Mouse (Mus musculus) hindbrain, embryonic 14.5 days (tissue): ENCODE measurements at regions not wholly inside any gene's neighbourhood (a gene's known extent, or its start where the extent isn't known, plus 50 kb on each side); places are given as distances from the start of the nearest gene placed in this dataset.

Source experiments
- ATAC-seq: fragments of 200-750 bp; cut with Nextera tagmentation; 2 replicates; pipeline ENCODE4 v1.8.0; 2017; ENCODE audit warnings: moderate number of reproducible peaks, mild to moderate bottlenecking, moderate TSS enrichment, moderate library complexity; ENCODE audit not compliant: low FRiP score
- DNase-seq: peaks from one replicate; pipeline ENCODE4 v3.0.0-alpha.2; 2015; ENCODE audit warnings: low spot score
- H3K27ac ChIP-seq: fragments of 300-500 bp; sonication (generic); 2 replicates; pipeline ENCODE4 v1.5.1; 2014; ENCODE audit warnings: mild to moderate bottlenecking, moderate library complexity
- H3K27me3 ChIP-seq: fragments of 300-500 bp; sonication (generic); 2 replicates; pipeline ENCODE4 v1.6.1; 2014; ENCODE audit warnings: mild to moderate bottlenecking, low read length, mixed read lengths; ENCODE audit not compliant: control insufficient read depth, insufficient read depth
- H3K36me3 ChIP-seq: fragments of 300-500 bp; sonication (generic); replicated peaks from 2 replicates; pipeline ENCODE4 v1.6.1; 2014; ENCODE audit not compliant: control insufficient read depth, insufficient read depth
- H3K4me1 ChIP-seq: fragments of 300-500 bp; sonication (generic); replicated peaks from 2 replicates; pipeline ENCODE4 v1.6.1; 2014; ENCODE audit warnings: antibody characterized with exemption, low read length, mixed read lengths; ENCODE audit not compliant: control insufficient read depth, insufficient read depth
- H3K4me2 ChIP-seq: fragments of 300-500 bp; sonication (generic); replicated peaks from 2 replicates; pipeline ENCODE4 v1.6.1; 2014; ENCODE audit warnings: mild to moderate bottlenecking, moderate library complexity
- H3K4me3 ChIP-seq: fragments of 300-500 bp; sonication (generic); replicated peaks from 2 replicates; pipeline ENCODE4 v1.5.1; 2014; ENCODE audit warnings: mild to moderate bottlenecking, low read length
- H3K9ac ChIP-seq: fragments of 300-500 bp; sonication (generic); 2 replicates; pipeline ENCODE4 v1.6.1; 2014
- H3K9me3 ChIP-seq: fragments of 300-500 bp; sonication (generic); 2 replicates; pipeline ENCODE4 v1.6.1; 2016; ENCODE audit warnings: low read length; ENCODE audit not compliant: control insufficient read depth
- WGBS: fragments of 180-500 bp; shearing (Covaris S2); extraction: QIAGEN DNeasy Blood & Tissue Kit; methylation state at CpG from one replicate; pipeline ENCODE4 v1.1.7; 2014; 5-methylcytosine and 5-hydroxymethylcytosine counted together

- WGBS = 38% methylated on average over 2 of the region's 2 CpGs
- no peak for DNase-seq
- H3K27me3 ChIP-seq = no peaks in the 10 kb centered on the region
- H3K9me3 ChIP-seq = no peaks in the 10 kb centered on the region
- no peaks in the 10 kb centered on the region for H3K4me1 ChIP-seq
- no peak overlapping the region for H3K4me2 ChIP-seq
- H3K27ac ChIP-seq = no peak overlapping the region
- H3K9ac ChIP-seq = no peak overlapping the region
- no peak for ATAC-seq
- no peak overlapping the region for H3K4me3 ChIP-seq
- no peaks in the 10 kb centered on the region for H3K36me3 ChIP-seq
Observed at GRCm38 (mm10) chr15:62314449-62314848, 1391.6 kb upstream of the A1bg start.

GRCm38 (mm10) chr15:62302233-62302632, 1379.4 kb upstream of the A1bg start:
- WGBS = 91% methylated on average over 3 of the region's 3 CpGs
- H3K4me1 ChIP-seq = no peaks in the 10 kb centered on the region
- no peaks in the 10 kb centered on the region for H3K36me3 ChIP-seq
- H3K9ac ChIP-seq = no peak overlapping the region
- no peak overlapping the region for H3K27ac ChIP-seq
- DNase-seq = no peak
- no peak overlapping the region for H3K4me3 ChIP-seq
- no peak overlapping the region for H3K4me2 ChIP-seq
- ATAC-seq = no peak
- no peaks in the 10 kb centered on the region for H3K9me3 ChIP-seq
- H3K27me3 ChIP-seq = no peaks in the 10 kb centered on the region

DNA sequence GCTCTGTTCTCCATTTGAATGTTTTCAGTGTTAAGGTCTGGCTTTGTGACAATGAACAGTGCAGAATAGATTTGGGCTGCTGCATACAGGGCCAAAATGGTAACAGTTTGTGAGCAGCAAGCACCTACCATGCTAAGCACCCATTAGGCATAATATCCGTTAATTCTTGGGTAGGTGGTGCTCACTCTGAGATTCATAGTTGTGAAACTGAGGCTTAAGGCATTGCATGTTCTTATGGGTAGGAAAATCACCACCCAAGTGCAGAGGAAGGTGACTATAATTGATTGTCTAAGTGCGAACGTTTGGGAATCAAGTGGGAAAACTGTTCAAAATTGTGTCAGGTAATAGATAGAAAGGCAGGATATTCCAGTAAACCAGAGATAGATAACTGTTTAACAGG, 1378.8 kb upstream of the A1bg start:
- no peak for ATAC-seq
- Histone ChIP-seq H3K9me3 (no peaks in the 10 kb centered on the region), H3K4me1 (no peaks in the 10 kb centered on the region), H3K36me3 (no peaks in the 10 kb centered on the region), H3K27me3 (no peaks in the 10 kb centered on the region), H3K4me3 (no peak overlapping the region), H3K27ac (no peak overlapping the region), H3K9ac (no peak overlapping the region), H3K4me2 (no peak overlapping the region)
- WGBS = 90% methylated on average over 3 of the region's 3 CpGs
- no peak for DNase-seq

DNA sequence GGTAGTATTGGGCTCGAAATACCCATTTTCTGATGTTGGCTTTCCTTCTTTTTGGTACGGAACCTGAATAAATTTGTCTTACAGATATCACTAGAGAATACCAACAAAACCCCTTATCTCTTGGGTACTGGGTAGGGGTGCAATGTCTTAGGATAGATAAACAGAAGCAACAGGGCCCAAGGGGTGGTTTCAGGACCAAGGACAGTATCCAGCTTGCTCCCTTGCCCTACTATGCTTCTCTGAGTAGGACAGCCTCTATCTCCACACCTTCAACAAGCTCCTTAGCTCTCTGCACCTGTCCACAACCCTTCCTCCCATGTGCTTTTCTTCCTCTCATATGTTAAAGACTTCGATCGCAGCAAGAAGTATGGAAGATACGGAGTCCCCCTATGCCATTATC, 1374.3 kb upstream of the A1bg start:
- Histone ChIP-seq H3K27ac (no peak overlapping the region), H3K36me3 (no peaks in the 10 kb centered on the region), H3K4me3 (no peak overlapping the region), H3K4me2 (no peak overlapping the region), H3K9me3 (no peaks in the 10 kb centered on the region), H3K27me3 (no peaks in the 10 kb centered on the region), H3K9ac (no peak overlapping the region), H3K4me1 (0 out of 2 replicates have a peak, but pooled peaks cover 7% of the 10 kb centered on the region)
- WGBS = 88% methylated on average over 5 of the region's 5 CpGs
- DNase-seq = no peak
- no peak for ATAC-seq

- Histone ChIP-seq H3K4me3 (no peak overlapping the region), H3K27ac (no peak overlapping the region), H3K4me2 (no peak overlapping the region), H3K36me3 (no peaks in the 10 kb centered on the region), H3K9ac (no peak overlapping the region), H3K4me1 (0 out of 2 replicates have a peak, but pooled peaks cover 7% of the 10 kb centered on the region), H3K9me3 (no peaks in the 10 kb centered on the region), H3K27me3 (no peaks in the 10 kb centered on the region)
- DNase-seq (no peak), ATAC-seq (no peak)
- 36% methylated on average over 8 of the region's 8 CpGs for WGBS
Observed at GRCm38 (mm10) chr15:62295233-62295927, 1372.6 kb upstream of the A1bg start.

DNA sequence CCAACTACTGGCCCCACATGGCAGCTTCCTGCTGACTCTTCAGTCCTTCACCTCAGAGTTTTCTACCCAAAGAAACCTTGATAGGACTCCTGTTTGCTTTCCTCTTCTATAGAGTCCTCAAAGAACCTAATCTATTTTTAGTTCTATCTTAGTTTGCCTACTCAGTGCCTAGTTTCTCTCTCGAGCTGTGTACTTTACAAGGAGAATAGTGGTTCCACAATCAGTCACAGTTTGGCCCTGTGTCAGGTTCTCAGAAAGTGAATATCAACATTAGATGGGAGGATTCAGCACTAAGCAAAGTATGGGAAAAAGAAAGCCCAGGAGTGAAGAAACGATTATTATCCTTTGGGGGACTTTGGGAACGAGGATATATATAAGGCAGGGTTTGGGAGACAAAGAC, 1372.0 kb upstream of the A1bg start:
- Histone ChIP-seq H3K9me3 (no peaks in the 10 kb centered on the region), H3K4me1 (0 out of 2 replicates have a peak, but pooled peaks cover 7% of the 10 kb centered on the region), H3K36me3 (no peaks in the 10 kb centered on the region), H3K27ac (no peak overlapping the region), H3K9ac (no peak overlapping the region), H3K27me3 (no peaks in the 10 kb centered on the region), H3K4me3 (no peak overlapping the region), H3K4me2 (no peak overlapping the region)
- WGBS = 53% methylated on average over 3 of the region's 3 CpGs
- ATAC-seq (no peak), DNase-seq (no peak)

GRCm38 (mm10) chr15:62292876-62293275, 1370.1 kb upstream of the A1bg start:
- no peaks in the 10 kb centered on the region for H3K9me3 ChIP-seq
- H3K4me2 ChIP-seq = no peak overlapping the region
- no peak overlapping the region for H3K4me3 ChIP-seq
- no peaks in the 10 kb centered on the region for H3K27me3 ChIP-seq
- DNase-seq (no peak), ATAC-seq (no peak)
- no peak overlapping the region for H3K27ac ChIP-seq
- 92% methylated on average over 3 of the region's 3 CpGs for WGBS
- H3K4me1 ChIP-seq = 0 out of 2 replicates have a peak, but pooled peaks cover 7% of the 10 kb centered on the region
- H3K36me3 ChIP-seq = no peaks in the 10 kb centered on the region
- H3K9ac ChIP-seq = no peak overlapping the region

DNA sequence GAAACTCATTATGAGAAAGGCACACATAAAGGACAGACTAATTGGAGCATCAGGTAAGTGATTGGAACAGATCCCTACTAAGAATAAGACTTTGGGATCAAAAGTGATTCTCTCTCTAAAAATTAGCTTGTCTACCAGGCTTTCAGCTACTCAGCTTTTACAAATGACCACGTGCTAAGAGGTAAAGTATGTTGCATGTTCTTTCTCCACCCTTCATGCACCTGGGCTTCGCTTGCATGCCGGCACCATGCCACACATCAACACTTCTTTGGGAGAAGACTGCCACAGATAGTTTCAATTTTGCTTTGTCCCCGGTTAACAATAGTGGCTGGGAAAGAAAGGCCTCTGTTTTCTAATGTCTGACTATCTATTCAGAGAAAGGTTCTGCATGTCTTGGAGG, 1367.9 kb upstream of the A1bg start:
- Histone ChIP-seq H3K27me3 (no peaks in the 10 kb centered on the region), H3K4me1 (0 out of 2 replicates have a peak, but pooled peaks cover 7% of the 10 kb centered on the region), H3K9me3 (no peaks in the 10 kb centered on the region), H3K4me3 (no peak overlapping the region), H3K36me3 (no peaks in the 10 kb centered on the region), H3K4me2 (no peak overlapping the region), H3K27ac (no peak overlapping the region), H3K9ac (no peak overlapping the region)
- no peak for ATAC-seq
- WGBS = 87% methylated on average over 4 of the region's 4 CpGs
- no peak for DNase-seq

GRCm38 (mm10) chr15:62286666-62287655, 1364.1 kb upstream of the A1bg start:
- no peaks in the 10 kb centered on the region for H3K27me3 ChIP-seq
- WGBS = 52% methylated on average over 11 of the region's 11 CpGs
- H3K36me3 ChIP-seq = no peaks in the 10 kb centered on the region
- no peaks in the 10 kb centered on the region for H3K9me3 ChIP-seq
- H3K4me1 ChIP-seq = 0 out of 2 replicates have a peak, but pooled peaks cover 6% of the 10 kb centered on the region
- H3K9ac ChIP-seq = no peak overlapping the region
- H3K4me3 ChIP-seq = no peak overlapping the region
- ATAC-seq (no peak), DNase-seq (no peak)
- H3K27ac ChIP-seq = no peak overlapping the region
- H3K4me2 ChIP-seq = no peak overlapping the region
